Mouse (Mus musculus) adrenal gland (tissue): ENCODE data around the gene 4930558C23Rik.
"Not testable (repeated sequence)": the region's sequence is repeated elsewhere in the genome, so short reads cannot be mapped to it uniquely, and the experiment has no call there.

Source experiments
- intact Hi-C: fragments of 180-260 bp; cut with DNase I; formaldehyde crosslinking; loops from one replicate; pipeline ENCODE4 v1.15.1; 2025
- long read RNA-seq, 2 experiments: library from polyadenylated mRNA; unstranded; transcript quantifications; one replicate each; pipeline ENCODE4 v2.0.0; 2020; ENCODE audit warnings: borderline replicate concordance in 1 of 2; ENCODE audit not compliant: insufficient replicate concordance in 1 of 2

Gene 4930558C23Rik
- long read RNA-seq, experiment 1, result 0 reads
- long read RNA-seq, experiment 2, result 0 reads

GRCm38 (mm10) chr3:95402741-95403140 lies at the start of gene 4930558C23Rik:
TSS of gene 4930558C23Rik (minus strand) at chr3:95402841.
- intact Hi-C loops, result no loop called here

GRCm38 (mm10) chr3:95450915-95451314 lies 48.3 kb upstream of the 4930558C23Rik start:
- intact Hi-C loops, result loop anchor here (5.0 kb wide), 1 partner anchor 104 kb away; no protein-coding TSS in a partner anchor

- intact Hi-C loops, result loop anchor here (5.0 kb wide), 1 partner anchor 103 kb away; no protein-coding TSS in a partner anchor
Measured at GRCm38 (mm10) chr3:95450408-95450807, 47.8 kb upstream of the 4930558C23Rik start.

GRCm38 (mm10) chr3:95445311-95445710 lies 42.7 kb upstream of the 4930558C23Rik start:
- intact Hi-C loops, result no loop called here

GRCm38 (mm10) chr3:95442406-95443117 lies 39.9 kb upstream of the 4930558C23Rik start:
- intact Hi-C loops, result no loop called here

- intact Hi-C loops, result no loop called here
Measured at GRCm38 (mm10) chr3:95439670-95440069, 37.0 kb upstream of the 4930558C23Rik start.

GRCm38 (mm10) chr3:95438636-95439035 lies 36.0 kb upstream of the 4930558C23Rik start:
- intact Hi-C loops, result not testable (repeated sequence)

GRCm38 (mm10) chr3:95435561-95435960 lies 32.9 kb upstream of the 4930558C23Rik start:
- intact Hi-C loops, result no loop called here

GRCm38 (mm10) chr3:95434983-95435370 lies 32.3 kb upstream of the 4930558C23Rik start:
- intact Hi-C loops, result no loop called here

- intact Hi-C loops, result no loop called here
Measured at GRCm38 (mm10) chr3:95434136-95434982, 31.7 kb upstream of the 4930558C23Rik start, which contains the start of gene Arnt. TSS of gene Arnt (plus strand) at chr3:95434388.

GRCm38 (mm10) chr3:95433301-95433915 lies 30.8 kb upstream of the 4930558C23Rik start:
- intact Hi-C loops, result no loop called here

- intact Hi-C loops, result not testable (repeated sequence)
Measured at GRCm38 (mm10) chr3:95428423-95428822, 25.8 kb upstream of the 4930558C23Rik start.

GRCm38 (mm10) chr3:95427891-95428238 lies 25.2 kb upstream of the 4930558C23Rik start:
- intact Hi-C loops, result not testable (repeated sequence)

GRCm38 (mm10) chr3:95427117-95427890 lies 24.7 kb upstream of the 4930558C23Rik start:
- intact Hi-C loops, result not testable (repeated sequence)

GRCm38 (mm10) chr3:95426476-95426875 lies 23.8 kb upstream of the 4930558C23Rik start:
- intact Hi-C loops, result not testable (repeated sequence)

GRCm38 (mm10) chr3:95417866-95418265 lies 15.2 kb upstream of the 4930558C23Rik start:
- intact Hi-C loops, result no loop called here

- intact Hi-C loops, result no loop called here
Measured at GRCm38 (mm10) chr3:95412268-95412667, 9.6 kb upstream of the 4930558C23Rik start.

GRCm38 (mm10) chr3:95408852-95409251 lies 6.2 kb upstream of the 4930558C23Rik start:
- intact Hi-C loops, result no loop called here

- intact Hi-C loops, result no loop called here
Measured at GRCm38 (mm10) chr3:95407728-95408127, 5.1 kb upstream of the 4930558C23Rik start.

GRCm38 (mm10) chr3:95394385-95394784 lies 8.3 kb downstream of the 4930558C23Rik start:
- intact Hi-C loops, result loop anchor here (5.0 kb wide), 1 partner anchor 42 kb away; no protein-coding TSS in a partner anchor
